Mouse (Mus musculus) embryo, embryonic 11.5 days (tissue): Measurements from ENCODE around the gene Sec14l1.

ENCODE experiments used
- DNase-seq: peaks from one replicate; pipeline ENCODE4 v3.0.0-alpha.2; 2012; ENCODE audit warnings: low read depth, low spot score

The Sec14l1 gene

GRCm38 (mm10) chr11:117087036-117087799 lies 27.8 kb upstream of the Sec14l1 start:
- DNase-seq: no peak

- DNase-seq: no peak
These were observed 26.5 kb upstream of the Sec14l1 start for GRCm38 (mm10) chr11:117088271-117088991.

GRCm38 (mm10) chr11:117089673-117090419 lies 25.1 kb upstream of the Sec14l1 start:
- no peak for DNase-seq

- DNase-seq: no peak
These were observed 23.6 kb upstream of the Sec14l1 start for GRCm38 (mm10) chr11:117091406-117091805.

GRCm38 (mm10) chr11:117091845-117092244 lies 23.1 kb upstream of the Sec14l1 start:
- DNase-seq: no peak

- DNase-seq: no peak
These were observed 22.3 kb upstream of the Sec14l1 start for GRCm38 (mm10) chr11:117092711-117093110.

- no peak for DNase-seq
These were observed 20.9 kb upstream of the Sec14l1 start for GRCm38 (mm10) chr11:117093900-117094552.

GRCm38 (mm10) chr11:117094646-117095045 lies 20.3 kb upstream of the Sec14l1 start:
- DNase-seq: no peak

- no peak for DNase-seq
These were observed 17.9 kb upstream of the Sec14l1 start for GRCm38 (mm10) chr11:117097021-117097420.

GRCm38 (mm10) chr11:117098155-117098554 lies 16.8 kb upstream of the Sec14l1 start:
- DNase-seq: no peak

- no peak for DNase-seq
These were observed 16.2 kb upstream of the Sec14l1 start for GRCm38 (mm10) chr11:117098784-117099183.

- no peak for DNase-seq
These were observed 15.6 kb upstream of the Sec14l1 start for GRCm38 (mm10) chr11:117099372-117099771.

- DNase-seq: no peak
These were observed 13.5 kb upstream of the Sec14l1 start for GRCm38 (mm10) chr11:117101351-117101921.

GRCm38 (mm10) chr11:117101925-117102717 lies 12.8 kb upstream of the Sec14l1 start:
- DNase-seq: no peak

GRCm38 (mm10) chr11:117103523-117103922 lies 11.4 kb upstream of the Sec14l1 start:
- no peak for DNase-seq

GRCm38 (mm10) chr11:117104044-117104757 lies 10.8 kb upstream of the Sec14l1 start:
- DNase-seq: no peak

GRCm38 (mm10) chr11:117105315-117105714 lies 9.7 kb upstream of the Sec14l1 start:
- no peak for DNase-seq

- DNase-seq: no peak
These were observed 9.1 kb upstream of the Sec14l1 start for GRCm38 (mm10) chr11:117105850-117106249.

GRCm38 (mm10) chr11:117106633-117107334 lies 8.2 kb upstream of the Sec14l1 start:
- DNase-seq: no peak
